Mouse (Mus musculus): ENCODE data around the gene Hirip3. TPM values are rescaled to one million over a fixed set of nuclear protein-coding genes. Genes with fewer than 3 reads are reported as not detected.
A peak's percentile ranks its signal among the peaks of the same experiment; 100 is the strongest.

Gene Hirip3
- polyA plus RNA-seq, 1 experiment = 6.6 TPM

GRCm38 (mm10) chr7:126868003-126868402 lies 6.2 kb downstream of the Hirip3 start:
- no peak for DNase-seq
- H3K4me3 ChIP-seq (ENCODE audit: insufficient read depth, low read depth, low read length) = no peak overlapping the region
- no peaks in the 10 kb centered on the region for H3K4me1 ChIP-seq (ENCODE audit: control insufficient read depth, insufficient read depth, low read length)
- 77% methylated on average over 12 of the region's 12 CpGs for WGBS
- peaks cover 14% of the 10 kb centered on the region for H3K36me3 ChIP-seq (ENCODE audit: control insufficient read depth, insufficient read depth, low read length)
- no peak for TF ChIP-seq POLR2A (IDR thresholded peaks at IDR 0.05; ENCODE audit: low read depth, low read length)
- no peaks in the 10 kb centered on the region for H3K27me3 ChIP-seq (replicated peaks; ENCODE audit: control insufficient read depth, insufficient read depth, low read length)
- H3K27ac ChIP-seq (ENCODE audit: insufficient read depth, low read depth, low read length) = no peak overlapping the region

- WGBS = 90% methylated on average over 23 of the region's 23 CpGs
- Histone ChIP-seq H3K27me3 (replicated peaks; ENCODE audit: control insufficient read depth, insufficient read depth, low read length) (no peaks in the 10 kb centered on the region), H3K36me3 (ENCODE audit: control insufficient read depth, insufficient read depth, low read length) (peaks cover 17% of the 10 kb centered on the region), H3K4me1 (ENCODE audit: control insufficient read depth, insufficient read depth, low read length) (no peaks in the 10 kb centered on the region), H3K27ac (ENCODE audit: insufficient read depth, low read depth, low read length) (no peak overlapping the region), H3K4me3 (ENCODE audit: insufficient read depth, low read depth, low read length) (no peak overlapping the region)
- TF ChIP-seq CTCF (conservative IDR thresholded peaks at IDR 0.05; ENCODE audit: insufficient read depth, insufficient read length, low read depth, low read length) = no peak
- TF ChIP-seq POLR2A (IDR thresholded peaks at IDR 0.05; ENCODE audit: low read depth, low read length) = no peak
- DNase-seq = no peak
Measured at GRCm38 (mm10) chr7:126869780-126870519, 8.2 kb downstream of the Hirip3 start.

GRCm38 (mm10) chr7:126870520-126870891 lies 8.7 kb downstream of the Hirip3 start:
- DNase-seq = no peak
- H3K27me3 ChIP-seq (replicated peaks; ENCODE audit: control insufficient read depth, insufficient read depth, low read length) = no peaks in the 10 kb centered on the region
- H3K36me3 ChIP-seq (ENCODE audit: control insufficient read depth, insufficient read depth, low read length) = peaks cover 19% of the 10 kb centered on the region
- TF ChIP-seq POLR2A (IDR thresholded peaks at IDR 0.05; ENCODE audit: low read depth, low read length) (no peak), CTCF (conservative IDR thresholded peaks at IDR 0.05; ENCODE audit: insufficient read depth, insufficient read length, low read depth, low read length) (no peak)
- H3K4me1 ChIP-seq (ENCODE audit: control insufficient read depth, insufficient read depth, low read length) = no peaks in the 10 kb centered on the region
- no peak overlapping the region for H3K27ac ChIP-seq (ENCODE audit: insufficient read depth, low read depth, low read length)
- no peak overlapping the region for H3K4me3 ChIP-seq (ENCODE audit: insufficient read depth, low read depth, low read length)
- WGBS = 97% methylated on average over 2 of the region's 2 CpGs

GRCm38 (mm10) chr7:126877239-126877638 lies 15.5 kb downstream of the Hirip3 start:
- TF ChIP-seq CTCF (conservative IDR thresholded peaks at IDR 0.05; ENCODE audit: insufficient read depth, insufficient read length, low read depth, low read length) = no peak
- no peak for TF ChIP-seq POLR2A (IDR thresholded peaks at IDR 0.05; ENCODE audit: low read depth, low read length)
- H3K4me1 ChIP-seq (ENCODE audit: control insufficient read depth, insufficient read depth, low read length) = peaks cover 5% of the 10 kb centered on the region; the same call in 1 of the 2 replicates
- no peak for DNase-seq
- H3K27ac ChIP-seq (ENCODE audit: insufficient read depth, low read depth, low read length) = no peak overlapping the region
- no peaks in the 10 kb centered on the region for H3K27me3 ChIP-seq (replicated peaks; ENCODE audit: control insufficient read depth, insufficient read depth, low read length)
- H3K36me3 ChIP-seq (ENCODE audit: control insufficient read depth, insufficient read depth, low read length) = peaks cover 18% of the 10 kb centered on the region
- no peak overlapping the region for H3K4me3 ChIP-seq (ENCODE audit: insufficient read depth, low read depth, low read length)
- WGBS = 95% methylated on average over 1 of the region's 1 CpGs

- Histone ChIP-seq H3K27me3 (replicated peaks; ENCODE audit: control insufficient read depth, insufficient read depth, low read length) (no peaks in the 10 kb centered on the region), H3K4me1 (ENCODE audit: control insufficient read depth, insufficient read depth, low read length) (peaks cover 7% of the 10 kb centered on the region; the same call in 1 of the 2 replicates), H3K4me3 (ENCODE audit: insufficient read depth, low read depth, low read length) (peak overlapping the region; percentile 16; the same call in 1 of the 2 replicates), H3K27ac (ENCODE audit: insufficient read depth, low read depth, low read length) (peak overlapping the region; percentile 89), H3K36me3 (ENCODE audit: control insufficient read depth, insufficient read depth, low read length) (peaks cover 11% of the 10 kb centered on the region)
- 51% methylated on average over 6 of the region's 6 CpGs for WGBS
- peak; percentile 81 for DNase-seq
- TF ChIP-seq POLR2A (IDR thresholded peaks at IDR 0.05; ENCODE audit: low read depth, low read length) = no peak
- TF ChIP-seq CTCF (conservative IDR thresholded peaks at IDR 0.05; ENCODE audit: insufficient read depth, insufficient read length, low read depth, low read length) = no peak
Measured at GRCm38 (mm10) chr7:126881040-126881439, 19.3 kb downstream of the Hirip3 start.

GRCm38 (mm10) chr7:126883731-126884181 lies 22.0 kb downstream of the Hirip3 start:
- Histone ChIP-seq H3K27ac (ENCODE audit: insufficient read depth, low read depth, low read length) (peak overlapping the region; percentile 95), H3K4me3 (ENCODE audit: insufficient read depth, low read depth, low read length) (peak overlapping the region; percentile 97), H3K4me1 (ENCODE audit: control insufficient read depth, insufficient read depth, low read length) (peaks cover 7% of the 10 kb centered on the region; the same call in 1 of the 2 replicates), H3K27me3 (replicated peaks; ENCODE audit: control insufficient read depth, insufficient read depth, low read length) (no peaks in the 10 kb centered on the region), H3K36me3 (ENCODE audit: control insufficient read depth, insufficient read depth, low read length) (peaks cover 7% of the 10 kb centered on the region)
- DNase-seq = no peak
- no peak for TF ChIP-seq POLR2A (IDR thresholded peaks at IDR 0.05; ENCODE audit: low read depth, low read length)
- TF ChIP-seq CTCF (conservative IDR thresholded peaks at IDR 0.05; ENCODE audit: insufficient read depth, insufficient read length, low read depth, low read length) = no peak
- WGBS = under 1% methylated on average over 15 of the region's 15 CpGs

GRCm38 (mm10) chr7:126884286-126885164 lies 22.8 kb downstream of the Hirip3 start, which contains the start of gene Taok2:
TSS of gene Taok2 (minus strand) at chr7:126884703.
- peaks cover 7% of the 10 kb centered on the region; the same call in 1 of the 2 replicates for H3K4me1 ChIP-seq (ENCODE audit: control insufficient read depth, insufficient read depth, low read length)
- WGBS = under 1% methylated on average over 56 of the region's 56 CpGs
- peaks cover 4% of the 10 kb centered on the region; the same call in 1 of the 2 replicates for H3K36me3 ChIP-seq (ENCODE audit: control insufficient read depth, insufficient read depth, low read length)
- H3K27ac ChIP-seq (ENCODE audit: insufficient read depth, low read depth, low read length) = peak within 1 kb of the TSS; percentile 95
- H3K27me3 ChIP-seq (replicated peaks; ENCODE audit: control insufficient read depth, insufficient read depth, low read length) = no peaks in the 10 kb centered on the region
- peak; percentile 99 for DNase-seq
- no peak for TF ChIP-seq CTCF (conservative IDR thresholded peaks at IDR 0.05; ENCODE audit: insufficient read depth, insufficient read length, low read depth, low read length)
- peak; percentile 86 for TF ChIP-seq POLR2A (IDR thresholded peaks at IDR 0.05; ENCODE audit: low read depth, low read length)
- H3K4me3 ChIP-seq (ENCODE audit: insufficient read depth, low read depth, low read length) = peak within 1 kb of the TSS; percentile 97

Measured in kidney, adult 2 months (tissue).